Mouse (Mus musculus) lung, postnatal 36 days (tissue): Measurements from ENCODE around the gene Ccdc153.

Experiments used
- DNase-seq: peaks from one replicate; pipeline ENCODE4 v3.0.0; 2022; ENCODE audit warnings: mixed read lengths

Gene Ccdc153

GRCm38 (mm10) chr9:44241418-44241817, 942 bp downstream of the Ccdc153 start:
- no peak for DNase-seq

GRCm38 (mm10) chr9:44243621-44244020, 3.1 kb downstream of the Ccdc153 start:
- DNase-seq: no peak

GRCm38 (mm10) chr9:44247907-44248306, 7.4 kb downstream of the Ccdc153 start:
- DNase-seq: no peak

GRCm38 (mm10) chr9:44249181-44250146, 9.0 kb downstream of the Ccdc153 start:
- DNase-seq: peak; percentile 80

- DNase-seq: no peak
Observed at GRCm38 (mm10) chr9:44250445-44250844, 10.0 kb downstream of the Ccdc153 start.

GRCm38 (mm10) chr9:44251314-44251713, 10.8 kb downstream of the Ccdc153 start, which contains the start of gene Pdzd3:
Gene Pdzd3, minus strand, starts transcription at chr9:44251471.
- DNase-seq: no peak

- DNase-seq: no peak
Observed at GRCm38 (mm10) chr9:44253441-44253840, 13.0 kb downstream of the Ccdc153 start.

GRCm38 (mm10) chr9:44254508-44255135, 14.1 kb downstream of the Ccdc153 start:
- DNase-seq: no peak

- no peak for DNase-seq
Observed at GRCm38 (mm10) chr9:44255136-44255521, 14.7 kb downstream of the Ccdc153 start.

GRCm38 (mm10) chr9:44256213-44256612, 15.7 kb downstream of the Ccdc153 start:
- no peak for DNase-seq

GRCm38 (mm10) chr9:44259014-44259413, 18.5 kb downstream of the Ccdc153 start:
- peak; percentile 44 for DNase-seq

GRCm38 (mm10) chr9:44261388-44261787, 20.9 kb downstream of the Ccdc153 start:
- no peak for DNase-seq

GRCm38 (mm10) chr9:44266478-44267226, 26.2 kb downstream of the Ccdc153 start:
- peak; percentile 17 for DNase-seq

- peak; percentile 39 for DNase-seq
Observed at GRCm38 (mm10) chr9:44267319-44268026, 27.0 kb downstream of the Ccdc153 start.

- DNase-seq: peak; percentile 93
Observed at GRCm38 (mm10) chr9:44268027-44268360, 27.5 kb downstream of the Ccdc153 start.

- peak; percentile 55 for DNase-seq
Observed at GRCm38 (mm10) chr9:44268432-44268831, 28.0 kb downstream of the Ccdc153 start, which contains the start of gene Nlrx1. Gene Nlrx1, minus strand, starts transcription at chr9:44268599.

- DNase-seq: peak; percentile 73
Observed at GRCm38 (mm10) chr9:44269077-44269476, 28.6 kb downstream of the Ccdc153 start.

GRCm38 (mm10) chr9:44269973-44270372, 29.5 kb downstream of the Ccdc153 start:
- no peak for DNase-seq

- no peak for DNase-seq
Observed at GRCm38 (mm10) chr9:44283183-44283582, 42.7 kb downstream of the Ccdc153 start.

GRCm38 (mm10) chr9:44286256-44286850, 45.9 kb downstream of the Ccdc153 start:
- DNase-seq: no peak

- no peak for DNase-seq
Observed at GRCm38 (mm10) chr9:44287003-44287400, 46.5 kb downstream of the Ccdc153 start.
